Mouse (Mus musculus): Measurements from ENCODE around the gene Tfpi.

Gene Tfpi

GRCm38 (mm10) chr2:84476577-84476976, at the start of gene Tfpi:
Gene Tfpi, minus strand, starts transcription at chr2:84476775.
- peak; percentile 38 for DNase-seq (ENCODE audit: low read depth, low spot score)

GRCm38 (mm10) chr2:84526221-84526620, 49.6 kb upstream of the Tfpi start:
- DNase-seq (ENCODE audit: low read depth, low spot score) = no peak

DNA sequence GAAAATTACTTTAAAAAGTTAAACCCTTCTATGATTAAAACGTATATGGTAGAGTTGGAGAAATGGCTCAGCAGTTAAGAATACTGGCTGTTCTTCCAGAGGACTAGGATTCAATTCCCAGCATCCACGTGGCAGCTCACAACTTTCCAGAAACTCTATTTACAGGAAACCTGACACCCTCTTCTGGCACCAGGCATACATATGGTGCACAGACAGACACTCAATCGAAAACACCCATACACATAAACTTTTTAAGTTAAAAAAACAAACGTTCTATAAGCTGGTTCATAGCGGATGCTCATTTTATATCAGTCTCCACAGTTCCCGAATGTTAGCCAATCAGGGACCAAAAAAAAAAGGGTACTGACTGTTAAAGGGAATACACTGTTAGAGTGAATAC, 49.2 kb upstream of the Tfpi start:
- no peak for DNase-seq (ENCODE audit: low read depth, low spot score)

- DNase-seq (ENCODE audit: low read depth, low spot score) = no peak
Measured at GRCm38 (mm10) chr2:84525047-84525446, 48.5 kb upstream of the Tfpi start.

DNA sequence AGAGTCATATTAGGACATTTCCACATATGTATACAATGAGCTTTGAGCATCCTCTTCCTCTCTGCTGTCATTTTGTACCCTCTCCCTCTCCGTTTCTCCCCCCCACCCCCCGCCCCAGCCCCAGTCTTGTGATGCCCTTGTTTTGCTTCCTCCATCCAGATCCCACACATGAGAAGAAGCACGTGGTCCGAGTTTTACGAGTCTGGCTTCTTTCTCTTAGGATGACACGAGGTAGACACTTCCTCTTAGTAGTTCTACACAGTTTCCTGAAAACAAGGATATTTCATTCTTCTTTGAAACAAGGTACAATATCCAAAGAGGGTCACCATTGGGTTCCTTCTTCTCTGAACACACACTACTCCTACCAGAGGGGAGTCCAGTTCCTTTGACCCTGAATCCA, 47.4 kb upstream of the Tfpi start:
- no peak for DNase-seq (ENCODE audit: low read depth, low spot score)

- no peak for DNase-seq (ENCODE audit: low read depth, low spot score)
Measured at GRCm38 (mm10) chr2:84523103-84523865, 46.7 kb upstream of the Tfpi start.

DNA sequence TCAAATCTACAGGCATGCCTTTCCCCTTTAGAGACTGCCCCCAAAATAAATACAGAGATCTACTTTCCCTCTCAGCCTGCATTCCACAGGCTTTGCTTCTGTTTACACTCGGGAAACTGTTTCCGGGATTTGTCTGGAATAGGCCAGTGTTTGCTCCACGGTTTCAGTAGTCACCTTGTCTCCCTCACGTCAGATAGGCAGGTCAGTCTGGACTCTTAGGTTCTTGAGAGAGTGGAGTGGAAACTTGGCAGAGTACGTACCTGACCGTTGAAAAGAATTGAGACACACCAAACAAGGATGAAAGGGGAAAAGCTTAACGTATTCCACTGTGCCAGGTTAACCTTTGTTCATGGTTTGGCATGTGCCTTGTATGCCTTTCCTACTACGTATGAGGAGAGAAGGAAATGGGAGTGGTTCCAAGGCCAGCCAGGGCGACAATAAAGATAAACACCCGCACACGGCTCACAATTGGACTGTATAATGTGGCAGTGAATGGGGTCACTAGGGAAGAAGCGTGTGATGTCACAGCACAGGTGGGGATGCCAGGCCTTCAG, 43.0 kb upstream of the Tfpi start:
- DNase-seq (ENCODE audit: low read depth, low spot score) = peak; percentile 24

- DNase-seq (ENCODE audit: low read depth, low spot score) = peak; percentile 55
Measured at GRCm38 (mm10) chr2:84518767-84519166, 42.2 kb upstream of the Tfpi start.

DNA sequence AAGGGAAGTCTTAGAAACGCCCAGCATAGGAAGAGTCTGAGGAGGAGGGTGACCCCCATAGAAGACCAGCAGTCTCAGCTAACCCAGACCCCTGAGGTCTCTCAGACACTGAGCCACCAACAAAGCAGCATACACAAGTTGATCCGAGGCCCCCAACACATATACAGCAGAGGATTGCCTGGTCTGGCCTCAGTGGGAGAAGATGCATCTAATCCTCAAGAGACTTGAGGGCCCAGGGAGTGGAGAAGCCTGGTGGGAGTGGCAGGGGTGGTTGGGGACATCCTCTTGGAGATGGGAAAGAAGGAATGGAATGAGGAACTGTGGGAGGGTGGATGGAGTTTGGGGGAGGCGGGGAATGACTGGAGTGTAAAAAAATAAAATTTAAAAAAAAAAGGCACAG, 36.7 kb upstream of the Tfpi start:
- no peak for DNase-seq (ENCODE audit: low read depth, low spot score)

GRCm38 (mm10) chr2:84511508-84511907, 34.9 kb upstream of the Tfpi start:
- no peak for DNase-seq (ENCODE audit: low read depth, low spot score)

DNA sequence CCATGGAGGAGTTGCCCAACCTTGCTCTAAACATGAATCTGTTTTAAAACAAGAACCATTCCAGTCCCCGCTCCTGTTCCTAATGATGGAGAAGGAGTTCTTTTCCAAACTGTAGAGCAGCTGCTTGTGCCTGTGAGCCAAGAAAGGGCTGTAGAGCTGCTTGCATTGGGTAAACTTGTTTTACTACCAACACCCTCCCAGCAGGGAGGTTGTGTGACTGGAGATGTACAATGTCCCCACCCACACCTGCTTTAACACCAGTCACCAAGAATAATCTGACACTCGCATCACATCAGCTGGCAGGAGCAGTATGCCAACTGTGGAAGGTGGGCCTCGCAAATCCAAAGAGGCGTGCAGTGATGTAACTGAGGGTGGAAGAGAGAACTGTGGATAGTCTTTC, 34.5 kb upstream of the Tfpi start:
- no peak for DNase-seq (ENCODE audit: low read depth, low spot score)

DNA sequence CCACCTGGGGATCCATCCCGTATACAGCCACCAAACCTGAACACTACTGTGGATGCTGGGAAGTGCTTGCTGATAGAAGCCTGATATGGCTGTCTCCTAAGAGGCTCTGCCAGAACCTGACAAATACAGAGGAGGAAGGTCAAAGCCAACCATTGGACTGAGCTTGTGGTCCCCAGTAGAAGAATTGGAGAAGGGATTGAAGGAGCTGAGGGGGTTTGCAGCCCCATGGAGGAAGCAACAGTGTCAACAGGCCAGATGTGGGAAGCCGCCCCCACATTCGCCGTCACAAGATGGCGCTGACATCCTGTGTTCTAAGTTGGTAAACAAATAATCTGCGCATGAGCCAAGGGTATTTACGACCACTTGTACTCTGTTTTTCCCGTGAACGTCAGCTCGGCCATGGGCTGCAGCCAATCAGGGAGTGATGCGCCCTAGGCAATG, 28.4 kb upstream of the Tfpi start:
- DNase-seq (ENCODE audit: low read depth, low spot score) = peak; percentile 65

DNA sequence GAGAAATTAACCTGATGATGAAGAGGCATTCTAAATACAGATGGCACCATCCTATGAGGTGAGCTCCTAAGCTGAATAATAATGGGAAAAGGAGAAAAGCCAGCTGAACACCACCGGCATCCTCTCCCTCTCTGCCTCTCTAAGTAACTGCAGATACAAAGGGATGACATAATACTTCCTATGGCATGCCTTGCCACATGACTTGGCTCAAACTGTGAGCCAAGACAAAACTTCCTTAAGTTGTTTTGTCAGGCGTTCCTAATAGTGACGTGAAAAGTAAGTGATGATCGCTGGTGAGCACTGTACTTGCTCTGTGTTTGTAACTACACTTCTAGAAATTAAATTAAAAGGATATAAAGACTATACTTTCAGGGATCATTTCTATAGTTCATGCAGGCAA, 27.7 kb upstream of the Tfpi start:
- no peak for DNase-seq (ENCODE audit: low read depth, low spot score)

GRCm38 (mm10) chr2:84498921-84499320, 22.3 kb upstream of the Tfpi start:
- DNase-seq (ENCODE audit: low read depth, low spot score) = no peak

DNA sequence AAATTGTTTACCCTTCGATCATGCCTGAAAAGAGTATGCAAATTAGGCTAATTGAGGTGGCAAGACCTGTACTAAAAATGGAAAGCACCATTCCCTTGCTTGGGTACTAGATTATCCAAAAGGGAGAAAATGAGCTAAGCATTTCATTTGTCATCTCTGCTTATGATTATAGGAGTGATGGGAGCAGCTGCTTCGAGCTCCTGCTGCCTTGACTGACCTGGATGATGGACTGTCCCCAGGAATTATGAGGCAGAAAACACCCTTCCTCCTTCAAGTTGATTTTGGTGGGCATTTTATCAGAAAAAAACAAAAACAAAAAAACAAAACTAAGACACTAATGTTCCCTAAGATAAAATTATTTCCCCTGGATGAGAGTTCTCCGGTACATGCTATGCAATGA, 18.5 kb upstream of the Tfpi start:
- no peak for DNase-seq (ENCODE audit: low read depth, low spot score)

GRCm38 (mm10) chr2:84493626-84494025, 17.1 kb upstream of the Tfpi start:
- no peak for DNase-seq (ENCODE audit: low read depth, low spot score)

DNA sequence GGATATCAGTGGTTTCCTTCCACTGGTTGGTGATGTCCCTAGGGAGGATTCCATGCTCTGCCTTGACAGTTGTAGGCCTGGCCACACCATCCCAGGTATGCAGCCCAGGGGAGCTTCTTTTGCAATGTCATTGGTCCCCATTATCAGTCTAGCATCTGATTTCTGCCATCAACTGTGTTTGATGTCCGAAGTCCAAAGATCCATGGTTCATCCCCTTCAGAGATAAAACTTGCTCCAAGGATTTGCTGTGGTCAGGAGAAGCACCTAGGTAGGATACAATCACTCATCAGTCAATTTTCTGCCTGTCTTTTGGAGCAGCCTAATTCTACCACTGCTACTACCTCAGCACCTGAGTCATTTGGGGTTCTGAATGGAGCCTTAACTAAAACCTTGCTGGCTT, 15.1 kb upstream of the Tfpi start:
- no peak for DNase-seq (ENCODE audit: low read depth, low spot score)

GRCm38 (mm10) chr2:84487705-84488291, 11.2 kb upstream of the Tfpi start:
- no peak for DNase-seq (ENCODE audit: low read depth, low spot score)

DNA sequence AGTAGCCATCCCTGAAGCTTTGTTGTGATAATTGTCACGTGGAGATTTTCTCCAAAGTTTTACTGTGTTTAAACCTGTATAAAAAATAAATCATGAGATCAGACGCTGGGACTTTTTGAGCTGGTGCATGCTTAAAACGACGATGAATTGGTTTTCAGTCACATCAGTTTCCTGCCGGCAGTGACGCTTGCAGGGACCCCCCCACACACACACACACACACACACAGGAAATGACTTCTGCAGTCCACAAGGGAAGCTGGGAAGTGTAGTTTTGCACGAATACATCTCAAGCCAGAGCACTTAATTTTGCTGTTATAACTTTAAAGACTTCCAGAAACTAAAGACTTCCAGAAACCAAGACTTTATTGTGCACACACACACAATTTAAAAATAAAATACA, 5.3 kb upstream of the Tfpi start:
- peak; percentile 50 for DNase-seq (ENCODE audit: low read depth, low spot score)

DNA sequence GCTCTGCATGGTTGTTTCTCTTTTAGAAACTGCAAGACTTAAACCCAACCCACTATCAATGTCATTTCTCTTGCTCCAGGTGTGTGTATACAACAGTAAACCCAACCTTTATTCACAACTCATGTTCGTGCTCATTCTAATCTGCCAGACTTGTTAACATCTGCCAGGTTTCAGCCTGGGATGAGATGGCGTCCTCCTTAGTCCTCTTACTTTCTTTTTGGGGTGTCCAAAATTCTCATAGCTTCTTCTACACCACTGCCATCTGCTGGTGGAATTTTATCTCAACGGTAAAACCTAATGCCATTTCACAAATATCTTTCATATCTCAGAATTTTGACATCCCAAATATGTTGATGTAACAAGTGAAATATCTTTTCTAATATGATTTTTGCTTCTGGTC, 2.5 kb upstream of the Tfpi start:
- DNase-seq (ENCODE audit: low read depth, low spot score) = peak; percentile 36

- no peak for DNase-seq (ENCODE audit: low read depth, low spot score)
Measured at GRCm38 (mm10) chr2:84477759-84478158, 1.2 kb upstream of the Tfpi start.

DNA sequence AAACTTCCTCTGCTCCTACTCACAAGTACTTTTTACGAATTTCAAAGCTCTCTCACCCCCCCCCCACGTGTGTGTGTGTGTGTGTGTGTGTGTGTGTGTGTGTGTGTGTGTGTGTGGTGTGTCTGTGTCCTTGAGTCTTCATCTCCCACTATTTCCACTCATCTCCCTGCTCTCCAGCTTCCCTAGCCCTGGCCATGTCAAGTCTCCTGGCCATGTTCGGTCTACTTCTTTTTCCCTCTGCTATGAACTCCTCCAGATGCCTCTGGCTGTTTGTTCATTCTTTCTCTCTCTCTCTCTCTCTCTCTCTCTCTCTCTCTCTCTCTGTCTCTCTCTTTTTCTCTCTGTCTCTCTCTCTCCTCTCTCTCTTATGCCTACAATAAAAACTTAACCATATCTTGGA, 444 bp downstream of the Tfpi start:
- no peak for DNase-seq (ENCODE audit: low read depth, low spot score)

DNA sequence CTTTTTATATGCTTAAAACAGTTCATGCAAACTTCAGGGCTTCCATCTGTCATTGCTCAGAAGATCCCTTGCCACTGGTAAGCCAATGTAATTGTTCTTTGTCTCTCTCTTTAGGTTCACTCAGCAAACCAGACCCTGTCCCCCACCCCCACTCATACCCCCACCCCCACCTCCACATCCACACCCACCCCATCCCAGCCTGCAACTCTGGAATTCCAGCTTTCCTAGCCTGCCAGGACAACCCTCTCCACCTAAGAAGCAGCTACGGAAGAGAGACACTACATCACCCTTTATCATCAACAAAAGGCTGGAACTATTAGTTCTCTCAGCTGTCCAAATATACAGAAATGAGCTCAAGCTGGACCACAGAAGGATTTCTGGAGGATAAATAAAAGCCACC, 974 bp downstream of the Tfpi start:
- DNase-seq (ENCODE audit: low read depth, low spot score) = peak; percentile 27
